Mouse (Mus musculus) intestine, embryonic 16.5 days (tissue): ENCODE data around the gene Atp5g1. TPM values are rescaled to one million over a fixed set of nuclear protein-coding genes. Genes with fewer than 3 reads are reported as not detected.
"Not testable (repeated sequence)": the region's sequence is repeated elsewhere in the genome, so short reads cannot be mapped to it uniquely, and the experiment has no call there.

Experiments
- ATAC-seq: fragments of 200-750 bp; cut with Nextera tagmentation; 2 replicates; pipeline ENCODE4 v1.8.0; 2017; ENCODE audit warnings: moderate TSS enrichment, moderate library complexity
- H3K27ac ChIP-seq: fragments of 300-500 bp; sonication (generic); 2 replicates; pipeline ENCODE4 v1.5.1; 2014; ENCODE audit warnings: mild to moderate bottlenecking, low read length
- H3K27me3 ChIP-seq: fragments of 300-500 bp; sonication (generic); replicated peaks from 2 replicates; pipeline ENCODE4 v1.6.1; 2014; ENCODE audit warnings: low read length, control low read depth, mixed read lengths; ENCODE audit not compliant: control insufficient read depth, insufficient read depth
- H3K36me3 ChIP-seq: fragments of 300-500 bp; sonication (generic); 2 replicates; pipeline ENCODE4 v1.6.1; 2014; ENCODE audit warnings: low read length, control low read depth; ENCODE audit not compliant: control insufficient read depth, insufficient read depth
- H3K4me1 ChIP-seq: fragments of 300-500 bp; sonication (generic); 2 replicates; pipeline ENCODE4 v1.6.1; 2014; ENCODE audit warnings: low read length, control low read depth, mixed read lengths; ENCODE audit not compliant: control insufficient read depth, insufficient read depth
- H3K4me2 ChIP-seq: fragments of 300-500 bp; sonication (generic); 2 replicates; pipeline ENCODE4 v1.6.1; 2014; ENCODE audit warnings: low read depth, low read length, control low read depth
- H3K4me3 ChIP-seq: fragments of 300-500 bp; sonication (generic); 2 replicates; pipeline ENCODE4 v1.5.1; 2014; ENCODE audit warnings: mild to moderate bottlenecking, low read length
- H3K9ac ChIP-seq: fragments of 300-500 bp; sonication (generic); 2 replicates; pipeline ENCODE4 v1.6.1; 2014; ENCODE audit warnings: low read depth, low read length
- H3K9me3 ChIP-seq: fragments of 300-500 bp; sonication (generic); 2 replicates; pipeline ENCODE4 v1.6.1; 2016; ENCODE audit warnings: low read length, control low read depth; ENCODE audit not compliant: control insufficient read depth
- WGBS: fragments of 180-500 bp; shearing (Covaris S2); extraction: QIAGEN DNeasy Blood & Tissue Kit; methylation state at CpG from one replicate; pipeline ENCODE4 v1.1.7; 2014; 5-methylcytosine and 5-hydroxymethylcytosine counted together
- polyA plus RNA-seq: library from polyadenylated mRNA; unstranded; fragments of >200 nt; fragmentation: Nextera tagmentation; extraction: Ambion mirVana; gene quantifications from 2 replicates; pipeline ENCODE4 v1.2.1, GENCODE M21; 2015

Atp5g1 gene
- polyA plus RNA-seq, 1 experiment from 2014 or later, result 1,152 TPM

- not testable (repeated sequence) for H3K9me3 ChIP-seq, H3K4me1 ChIP-seq, H3K27me3 ChIP-seq, ATAC-seq, H3K4me2 ChIP-seq, H3K9ac ChIP-seq, H3K36me3 ChIP-seq, H3K27ac ChIP-seq, H3K4me3 ChIP-seq
- 62% methylated on average over 2 of the region's 2 CpGs for WGBS
Observed at GRCm38 (mm10) chr11:96110950-96111349, 35.5 kb upstream of the Atp5g1 start.

GRCm38 (mm10) chr11:96108376-96108775, 32.9 kb upstream of the Atp5g1 start:
- Histone ChIP-seq H3K27ac (no peak overlapping the region), H3K27me3 (no peaks in the 10 kb centered on the region), H3K4me3 (no peak overlapping the region), H3K9ac (no peak overlapping the region), H3K9me3 (no peaks in the 10 kb centered on the region), H3K36me3 (no peaks in the 10 kb centered on the region), H3K4me2 (no peak overlapping the region), H3K4me1 (no peaks in the 10 kb centered on the region)
- WGBS, result 73% methylated on average over 1 of the region's 1 CpGs
- ATAC-seq, result no peak

GRCm38 (mm10) chr11:96093361-96093760, 17.9 kb upstream of the Atp5g1 start:
- H3K36me3 ChIP-seq, result no peaks in the 10 kb centered on the region
- no peak overlapping the region for H3K9ac ChIP-seq
- no peak overlapping the region for H3K4me2 ChIP-seq
- H3K9me3 ChIP-seq, result no peaks in the 10 kb centered on the region
- WGBS, result 10% methylated on average over 3 of the region's 3 CpGs
- no peak; the same call in 1 of the 2 replicates for ATAC-seq
- H3K4me3 ChIP-seq, result no peak overlapping the region
- no peak overlapping the region for H3K27ac ChIP-seq
- 0 out of 2 replicates have a peak, but pooled peaks cover 6% of the 10 kb centered on the region for H3K4me1 ChIP-seq
- no peaks in the 10 kb centered on the region for H3K27me3 ChIP-seq

GRCm38 (mm10) chr11:96092674-96093291, 17.3 kb upstream of the Atp5g1 start:
- H3K4me1 ChIP-seq, result 0 out of 2 replicates have a peak, but pooled peaks cover 2% of the 10 kb centered on the region
- ATAC-seq, result no peak
- WGBS, result 48% methylated on average over 7 of the region's 7 CpGs
- H3K4me2 ChIP-seq, result no peak overlapping the region
- no peak overlapping the region for H3K9ac ChIP-seq
- no peaks in the 10 kb centered on the region for H3K36me3 ChIP-seq
- H3K27ac ChIP-seq, result no peak overlapping the region
- no peaks in the 10 kb centered on the region for H3K27me3 ChIP-seq
- H3K9me3 ChIP-seq, result no peaks in the 10 kb centered on the region
- no peak overlapping the region for H3K4me3 ChIP-seq

GRCm38 (mm10) chr11:96091073-96091472, 15.6 kb upstream of the Atp5g1 start:
- Histone ChIP-seq H3K4me1 (no peaks in the 10 kb centered on the region), H3K4me2 (no peak overlapping the region), H3K4me3 (no peak overlapping the region), H3K27me3 (no peaks in the 10 kb centered on the region), H3K27ac (no peak overlapping the region), H3K9me3 (no peaks in the 10 kb centered on the region), H3K9ac (no peak overlapping the region), H3K36me3 (no peaks in the 10 kb centered on the region)
- WGBS, result 68% methylated on average over 2 of the region's 2 CpGs
- ATAC-seq, result no peak

GRCm38 (mm10) chr11:96087981-96088380, 12.5 kb upstream of the Atp5g1 start:
- no peaks in the 10 kb centered on the region for H3K36me3 ChIP-seq
- WGBS, result 88% methylated on average over 6 of the region's 6 CpGs
- H3K4me2 ChIP-seq, result no peak overlapping the region
- H3K9ac ChIP-seq, result no peak overlapping the region
- no peaks in the 10 kb centered on the region for H3K4me1 ChIP-seq
- H3K27ac ChIP-seq, result no peak overlapping the region
- H3K27me3 ChIP-seq, result no peaks in the 10 kb centered on the region; the same call in 1 of the 2 replicates
- ATAC-seq, result no peak
- no peaks in the 10 kb centered on the region for H3K9me3 ChIP-seq
- no peak overlapping the region for H3K4me3 ChIP-seq

- WGBS, result 69% methylated on average over 3 of the region's 3 CpGs
Observed at GRCm38 (mm10) chr11:96082682-96083081, 7.2 kb upstream of the Atp5g1 start.

GRCm38 (mm10) chr11:96080736-96081135, 5.3 kb upstream of the Atp5g1 start:
- no peak overlapping the region for H3K4me2 ChIP-seq
- H3K9me3 ChIP-seq, result no peaks in the 10 kb centered on the region
- H3K27me3 ChIP-seq, result no peaks in the 10 kb centered on the region; the same call in 1 of the 2 replicates
- 76% methylated on average over 5 of the region's 5 CpGs for WGBS
- no peak overlapping the region for H3K27ac ChIP-seq
- H3K4me1 ChIP-seq, result no peaks in the 10 kb centered on the region
- ATAC-seq, result no peak
- H3K36me3 ChIP-seq, result no peaks in the 10 kb centered on the region
- H3K9ac ChIP-seq, result no peak overlapping the region
- no peak overlapping the region for H3K4me3 ChIP-seq

More at GRCm38 (mm10) chr11:96082682-96083081, 7.2 kb upstream of the Atp5g1 start:
- H3K9ac ChIP-seq, result no peak overlapping the region
- H3K36me3 ChIP-seq, result no peaks in the 10 kb centered on the region
- no peak overlapping the region for H3K27ac ChIP-seq
- H3K4me3 ChIP-seq, result no peak overlapping the region
- ATAC-seq, result no peak
- no peaks in the 10 kb centered on the region for H3K9me3 ChIP-seq
- no peaks in the 10 kb centered on the region; the same call in 1 of the 2 replicates for H3K27me3 ChIP-seq
- H3K4me2 ChIP-seq, result no peak overlapping the region
- H3K4me1 ChIP-seq, result no peaks in the 10 kb centered on the region

- peaks cover 6% of the 10 kb centered on the region; the same call in 1 of the 2 replicates for H3K4me1 ChIP-seq
- no peaks in the 10 kb centered on the region for H3K9me3 ChIP-seq
- peak overlapping the region; percentile 37 for H3K4me3 ChIP-seq
- ATAC-seq, result no peak
- H3K36me3 ChIP-seq, result 0 out of 2 replicates have a peak, but pooled peaks cover 4% of the 10 kb centered on the region
- H3K9ac ChIP-seq, result peak overlapping the region; percentile 50
- 68% methylated on average over 13 of the region's 13 CpGs for WGBS
- no peaks in the 10 kb centered on the region for H3K27me3 ChIP-seq
- H3K4me2 ChIP-seq, result peak overlapping the region; percentile 50
- H3K27ac ChIP-seq, result peak overlapping the region; percentile 67
Observed at GRCm38 (mm10) chr11:96076221-96077105, 993 bp upstream of the Atp5g1 start.
